Mouse (Mus musculus): ENCODE data around the gene Arhgap21.

The Arhgap21 gene

GRCm38 (mm10) chr2:20967101-20967645 lies 1.5 kb downstream of the Arhgap21 start:
- intact Hi-C loops (cut with DNase I) = loop anchor here (1.0 to 10.0 kb wide), 4 partner anchors 65 to 298 kb away; partner anchors contain the start of genes Enkur and Thnsl1

DNA sequence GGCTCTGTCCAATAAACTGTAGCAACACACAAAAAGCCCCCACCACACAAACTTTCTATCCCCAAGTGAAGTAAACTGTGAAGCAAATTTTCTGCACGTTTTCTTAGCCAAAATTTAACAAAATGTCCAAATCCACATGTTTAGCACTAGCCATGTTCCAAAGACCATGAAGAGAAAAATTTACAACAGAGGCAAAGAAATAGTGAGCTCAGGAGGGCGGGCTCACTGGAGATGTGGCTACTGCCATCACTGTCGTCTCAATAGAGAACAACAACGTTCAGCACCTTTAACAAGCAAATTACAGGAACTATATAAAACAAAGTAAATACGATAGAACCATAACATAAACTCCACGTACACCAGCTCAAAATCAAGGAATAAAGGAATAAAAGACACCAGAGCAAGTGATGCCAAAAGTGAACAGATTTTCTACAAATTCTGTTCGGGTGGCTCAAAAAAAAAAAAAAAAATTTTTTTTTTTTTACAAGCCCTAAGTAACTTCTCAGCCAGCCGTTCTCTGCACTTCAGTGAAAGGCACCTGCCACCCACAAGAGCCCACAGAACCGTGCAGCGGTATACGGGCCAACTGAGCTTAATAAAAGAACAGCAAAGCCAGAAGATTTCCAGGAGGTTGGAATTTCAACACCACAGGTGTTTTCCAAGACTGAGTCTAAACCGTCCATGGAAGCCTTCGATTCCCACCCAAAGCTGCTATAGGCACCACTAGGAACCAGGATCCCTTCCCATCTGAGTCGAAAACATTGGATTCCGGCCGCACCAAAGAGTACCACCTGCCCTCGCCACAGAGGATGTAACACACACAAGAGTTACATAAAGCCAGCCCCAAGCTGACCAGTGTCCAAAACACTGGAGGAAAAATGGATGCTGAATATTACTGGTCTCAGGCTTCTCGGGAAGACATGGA lies 2.2 kb downstream of the Arhgap21 start:
- intact Hi-C loops (cut with DNase I) = loop anchor here (1.0 to 10.0 kb wide), 4 partner anchors 64 to 298 kb away; partner anchors contain the start of genes Enkur and Thnsl1

- intact Hi-C loops (cut with DNase I) = loop anchor here (5.0 to 10.0 kb wide), 3 partner anchors 63 to 299 kb away; no protein-coding TSS in a partner anchor
Observed at GRCm38 (mm10) chr2:20965361-20965760, 3.3 kb downstream of the Arhgap21 start.

DNA sequence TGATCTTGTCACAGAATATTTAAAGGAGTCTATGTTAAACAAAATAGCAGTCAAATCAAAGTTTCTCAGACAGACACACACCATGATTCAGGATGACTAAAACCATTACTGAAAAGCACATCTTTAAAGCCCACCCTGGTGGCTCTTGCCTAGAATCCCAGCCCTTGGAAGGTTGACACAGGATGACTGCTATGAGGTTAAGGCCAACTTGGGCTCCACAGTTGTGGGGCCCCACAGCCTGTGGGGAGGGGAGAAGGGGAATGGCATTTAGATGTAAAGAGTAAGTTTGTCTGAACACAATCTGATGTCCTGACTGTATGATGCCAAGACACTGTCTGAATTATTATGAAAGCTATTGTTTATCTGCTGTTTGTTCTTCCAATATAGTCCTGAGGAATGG lies 4.2 kb downstream of the Arhgap21 start:
- intact Hi-C loops (cut with DNase I) = loop anchor here (10.0 kb wide), 1 partner anchor 300 kb away; no protein-coding TSS in a partner anchor

- intact Hi-C loops (cut with DNase I) = loop anchor here (10.0 kb wide), 1 partner anchor 301 kb away; no protein-coding TSS in a partner anchor
Observed at GRCm38 (mm10) chr2:20963226-20963805, 5.4 kb downstream of the Arhgap21 start.

DNA sequence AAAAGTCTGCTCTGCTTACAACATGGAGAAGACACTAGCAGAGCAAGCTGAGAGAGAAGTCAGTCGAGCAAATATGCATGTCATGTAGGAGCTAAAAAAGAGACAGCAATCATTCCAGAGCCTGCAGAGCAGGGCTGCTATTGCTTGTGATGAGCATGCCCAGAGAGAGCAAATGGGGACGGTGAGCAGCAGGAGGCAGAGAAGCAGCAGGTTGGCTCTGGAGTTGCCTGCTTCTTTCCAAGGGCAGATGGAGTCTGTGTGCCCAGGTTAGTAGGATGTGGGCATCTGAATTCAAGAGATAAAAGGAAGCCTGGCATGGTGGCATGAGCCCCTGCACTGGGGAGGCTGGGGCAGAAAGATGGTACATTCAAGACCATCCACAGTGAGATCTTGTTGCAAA lies 6.4 kb downstream of the Arhgap21 start:
- intact Hi-C loops (cut with DNase I) = loop anchor here (10.0 kb wide), 1 partner anchor 303 kb away; no protein-coding TSS in a partner anchor

DNA sequence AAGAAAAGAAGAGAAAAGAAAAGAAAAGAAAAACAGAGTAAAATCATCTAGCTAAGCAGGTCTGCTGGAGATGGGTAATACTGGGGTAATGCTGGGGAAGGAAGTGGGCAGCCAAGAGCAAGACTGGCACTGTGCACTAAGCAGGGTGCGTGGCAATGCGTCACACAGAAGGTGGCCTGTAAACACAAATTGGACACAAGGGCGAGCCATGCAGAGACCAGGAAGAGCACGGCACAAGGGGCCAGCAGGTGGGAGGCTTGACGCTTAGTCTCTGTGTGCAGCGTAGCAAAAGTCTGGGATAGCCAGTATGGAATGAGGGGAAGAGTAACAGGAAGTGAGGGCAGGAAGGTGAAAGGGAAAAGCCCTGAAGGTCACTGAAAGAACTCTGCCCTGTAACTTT lies 6.9 kb downstream of the Arhgap21 start:
- intact Hi-C loops (cut with DNase I) = loop anchor here (10.0 kb wide), 1 partner anchor 303 kb away; no protein-coding TSS in a partner anchor

DNA sequence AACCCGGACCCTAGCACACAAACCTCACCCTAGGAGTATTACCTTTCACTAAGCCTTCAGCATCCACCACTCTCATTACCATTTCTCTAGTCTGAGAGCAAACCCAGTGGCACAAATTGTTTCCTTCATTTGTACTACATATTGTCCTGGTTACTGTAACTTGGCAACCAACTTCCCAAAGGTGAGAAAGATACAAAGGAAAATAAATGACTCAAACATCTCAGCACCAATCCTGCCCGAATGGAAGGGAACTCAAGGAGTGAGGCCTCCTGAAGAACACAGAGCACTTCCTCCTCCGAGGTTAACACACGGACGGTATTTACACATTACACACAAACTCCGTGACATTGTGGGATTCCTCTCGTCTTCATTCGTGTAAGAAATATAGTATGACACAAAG lies 7.4 kb downstream of the Arhgap21 start:
- intact Hi-C loops (cut with DNase I) = loop anchor here (10.0 kb wide), 1 partner anchor 304 kb away; no protein-coding TSS in a partner anchor

DNA sequence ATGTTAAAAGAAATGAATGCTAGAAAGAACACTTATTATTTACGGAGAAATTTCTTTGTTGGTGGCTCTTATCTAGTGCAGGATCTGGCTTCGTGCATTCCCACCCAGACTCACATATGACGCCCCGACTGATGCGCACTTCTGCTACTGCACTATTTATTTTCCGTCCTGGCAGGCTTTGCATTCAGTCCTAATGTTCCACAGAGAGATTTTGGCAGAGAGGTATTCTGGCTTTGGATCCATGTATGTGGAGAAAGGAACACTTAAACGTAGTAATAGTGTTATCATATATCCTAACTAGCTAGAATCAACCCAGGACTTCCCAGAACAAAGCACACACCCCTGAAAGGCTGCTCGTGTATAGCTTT lies 8.0 kb downstream of the Arhgap21 start:
- intact Hi-C loops (cut with DNase I) = loop anchor here (10.0 kb wide), 1 partner anchor 304 kb away; no protein-coding TSS in a partner anchor

DNA sequence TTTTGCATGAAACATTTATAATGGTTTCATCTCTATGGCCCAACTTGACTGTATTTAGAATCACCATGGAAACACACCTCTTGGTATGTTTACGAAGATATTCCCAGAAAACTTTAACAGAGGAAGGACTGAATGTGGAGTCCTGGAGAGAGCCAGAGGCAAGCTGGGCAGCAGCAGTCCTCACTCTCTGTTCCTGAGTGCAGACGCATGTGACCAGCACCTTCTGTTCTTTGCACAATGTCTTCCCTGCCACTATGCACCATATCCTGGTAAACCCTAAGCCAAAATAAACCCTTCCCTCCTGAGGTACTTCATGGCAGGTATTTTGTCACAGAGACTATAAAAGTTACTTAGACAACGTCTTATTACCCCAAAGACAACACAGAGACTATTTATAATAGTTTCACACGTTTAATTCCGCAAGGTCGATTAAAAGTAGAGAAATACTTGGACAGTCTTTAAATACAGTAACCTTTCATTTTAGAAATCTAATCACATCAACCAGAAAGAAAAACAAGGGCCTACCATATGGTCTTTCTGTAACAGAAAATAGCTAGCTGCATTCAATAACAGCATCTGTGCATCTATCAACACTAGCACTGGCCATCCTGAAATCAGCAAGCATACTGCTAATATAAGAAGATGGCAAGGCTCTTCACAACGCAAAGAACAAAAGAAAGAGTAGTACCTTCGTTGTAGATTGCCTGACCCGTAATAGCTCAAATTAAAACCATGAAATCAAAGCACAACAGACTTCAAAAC lies 8.6 kb downstream of the Arhgap21 start:
- intact Hi-C loops (cut with DNase I) = loop anchor here (10.0 kb wide), 1 partner anchor 305 kb away; no protein-coding TSS in a partner anchor

- intact Hi-C loops (cut with DNase I) = no loop called here
Observed at GRCm38 (mm10) chr2:20959045-20959444, 9.6 kb downstream of the Arhgap21 start.

DNA sequence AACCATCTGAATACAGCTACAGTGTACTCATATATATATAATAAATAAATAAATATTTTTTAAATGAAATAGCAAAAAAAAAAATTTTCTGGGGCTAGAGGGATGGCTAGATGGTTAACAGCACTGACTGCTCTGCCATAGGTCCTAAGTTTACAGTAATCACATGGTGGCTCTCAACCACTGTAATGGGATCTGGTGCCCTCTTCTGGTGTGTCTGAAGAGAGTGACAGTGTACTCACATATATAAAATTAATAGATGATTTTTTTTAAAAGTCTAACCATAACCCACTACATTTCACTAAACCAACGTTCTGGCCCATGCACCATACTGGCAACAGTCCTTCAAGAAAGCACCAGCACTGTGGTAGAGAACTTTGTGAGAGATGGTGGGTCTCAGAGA lies 10.7 kb downstream of the Arhgap21 start:
- intact Hi-C loops (cut with DNase I) = no loop called here

DNA sequence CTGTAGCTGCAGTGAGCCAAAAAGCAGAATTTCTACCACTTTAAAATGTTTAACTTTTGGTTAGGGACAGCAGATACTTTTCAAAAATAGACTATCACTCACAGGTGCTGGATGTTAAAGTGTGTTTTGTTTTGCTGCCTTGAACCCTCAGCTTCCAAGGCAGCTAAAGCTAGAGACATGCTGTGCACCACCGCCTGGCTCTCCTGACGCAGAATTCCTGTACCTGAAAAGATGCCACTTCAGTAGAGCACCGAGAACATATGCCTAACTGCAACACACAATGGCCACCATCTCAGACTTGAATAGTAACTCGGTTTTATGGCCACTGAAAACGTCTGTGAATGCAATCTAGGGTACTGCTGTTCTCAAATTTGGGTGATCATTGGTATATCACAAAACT lies 12.0 kb downstream of the Arhgap21 start:
- intact Hi-C loops (cut with DNase I) = no loop called here

DNA sequence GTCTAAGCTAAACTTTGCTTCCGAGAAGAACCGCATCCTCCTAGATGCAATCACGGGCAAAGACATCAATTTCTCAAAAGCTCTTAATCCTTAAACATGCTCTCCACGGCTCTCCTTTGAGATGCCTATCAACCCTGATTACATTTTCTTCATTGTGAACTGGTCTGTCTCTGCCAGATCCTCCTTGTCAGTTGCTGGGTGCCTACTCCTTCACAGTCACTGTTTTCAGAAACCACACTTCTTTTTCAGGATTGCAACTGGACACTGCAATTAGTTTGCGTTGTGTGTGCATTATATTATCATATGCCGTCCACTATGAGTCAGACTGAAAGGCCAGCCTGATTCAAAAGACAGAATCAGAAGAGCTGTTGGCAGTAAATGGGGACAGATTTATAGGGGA lies 12.7 kb downstream of the Arhgap21 start:
- intact Hi-C loops (cut with DNase I) = no loop called here

- intact Hi-C loops (cut with DNase I) = no loop called here
Observed at GRCm38 (mm10) chr2:20955376-20955775, 13.3 kb downstream of the Arhgap21 start.

DNA sequence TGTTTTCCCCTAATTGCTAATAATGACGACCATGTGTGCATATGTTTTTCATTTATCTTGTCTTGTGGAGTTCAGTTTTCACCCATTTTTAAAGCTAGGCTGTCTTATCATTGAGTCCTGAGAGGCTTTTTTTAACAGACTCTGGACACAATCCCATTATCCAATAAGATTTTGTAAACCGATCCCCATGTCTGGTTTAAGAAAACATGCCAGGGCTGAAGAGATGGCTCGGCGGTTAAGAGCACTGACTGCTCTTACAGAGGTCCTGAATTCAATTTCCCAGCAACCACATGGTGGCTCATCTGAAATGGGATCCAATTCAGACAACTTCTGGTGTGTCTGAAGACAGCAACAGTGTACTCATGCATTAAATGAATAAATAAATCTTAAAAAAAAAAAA lies 16.0 kb downstream of the Arhgap21 start:
- intact Hi-C loops (cut with DNase I) = no loop called here

GRCm38 (mm10) chr2:20949168-20949567 lies 19.5 kb downstream of the Arhgap21 start:
- intact Hi-C loops (cut with DNase I) = no loop called here

DNA sequence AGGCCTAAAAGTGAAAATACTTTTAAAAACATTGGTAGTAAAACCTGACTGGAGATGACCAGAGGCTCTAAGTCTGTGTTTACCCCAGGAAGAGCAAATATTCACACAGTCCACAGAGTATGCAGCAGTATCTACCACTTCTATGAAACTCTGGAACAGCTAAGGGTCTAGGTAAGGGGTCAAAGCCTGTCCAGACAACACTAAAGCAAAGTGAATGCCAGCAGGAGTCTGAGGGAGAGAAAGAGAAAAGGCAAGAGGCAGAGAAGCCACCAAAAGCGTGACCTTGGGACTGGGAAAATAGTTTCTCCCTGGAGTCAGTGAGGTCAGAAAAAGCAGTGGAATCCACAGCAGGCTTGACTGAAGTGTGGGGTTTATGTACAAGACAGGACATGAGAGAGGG lies 21.6 kb downstream of the Arhgap21 start:
- intact Hi-C loops (cut with DNase I) = no loop called here

GRCm38 (mm10) chr2:20945596-20945995 lies 23.1 kb downstream of the Arhgap21 start:
- intact Hi-C loops (cut with DNase I) = no loop called here

DNA sequence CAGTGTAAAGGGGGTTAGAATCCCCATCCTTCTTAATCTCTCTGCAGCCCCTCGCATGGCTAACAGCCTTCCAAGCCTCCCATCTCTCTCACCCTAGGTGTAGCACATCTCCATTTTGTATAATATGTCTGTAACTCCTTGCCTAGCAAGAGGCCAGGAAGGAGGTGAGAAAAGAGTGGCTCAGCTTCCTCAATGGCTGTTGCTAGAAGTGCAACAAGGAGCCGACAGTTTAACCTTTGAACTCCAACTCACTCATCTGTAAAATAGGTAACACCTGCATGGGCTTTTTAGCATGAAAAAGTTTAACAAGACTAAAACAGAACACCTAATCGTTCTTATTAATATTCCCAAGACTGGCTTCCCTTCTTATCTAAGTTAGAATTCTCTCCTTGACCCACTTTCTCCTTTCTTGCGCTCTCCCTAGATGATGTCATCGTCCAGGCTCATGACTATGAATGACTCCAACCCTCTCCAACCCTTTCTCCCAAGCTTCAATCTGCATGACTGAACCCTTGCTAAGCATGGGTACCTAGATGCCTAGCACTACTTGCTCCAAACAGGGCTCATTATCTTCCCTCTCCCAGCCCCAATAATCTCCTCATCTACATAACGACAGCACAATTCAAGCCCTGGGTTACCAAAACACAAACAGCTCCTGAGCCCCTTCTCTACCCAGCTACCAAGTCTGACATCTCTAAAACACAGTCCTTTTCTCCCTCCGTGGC lies 24.8 kb downstream of the Arhgap21 start:
- intact Hi-C loops (cut with DNase I) = no loop called here

Measured in adrenal gland (tissue).